Mouse (Mus musculus): ENCODE measurements around the gene Klhl4.

- TF ChIP-seq CTCF (IDR thresholded peaks at IDR 0.05; ENCODE audit: borderline replicate concordance, insufficient read depth, low read length) (no peak), POLR2A (IDR thresholded peaks at IDR 0.05; ENCODE audit: low read depth, low read length) (no peak)
These were observed 10.0 kb downstream of the Klhl4 start for GRCm38 (mm10) chrX:114484153-114484552.

Data from embryonic fibroblast, embryonic 13.5 days (primary cell).